Mouse (Mus musculus): Measurements from ENCODE around the gene Runx2. TPM values are rescaled to one million over a fixed set of nuclear protein-coding genes. Genes with fewer than 3 reads are reported as not detected.
A peak's percentile ranks its signal among the peaks of the same experiment; 100 is the strongest.

The Runx2 gene
- polyA plus RNA-seq, 1 experiment from 2014 or later: 28.9 TPM

DNA sequence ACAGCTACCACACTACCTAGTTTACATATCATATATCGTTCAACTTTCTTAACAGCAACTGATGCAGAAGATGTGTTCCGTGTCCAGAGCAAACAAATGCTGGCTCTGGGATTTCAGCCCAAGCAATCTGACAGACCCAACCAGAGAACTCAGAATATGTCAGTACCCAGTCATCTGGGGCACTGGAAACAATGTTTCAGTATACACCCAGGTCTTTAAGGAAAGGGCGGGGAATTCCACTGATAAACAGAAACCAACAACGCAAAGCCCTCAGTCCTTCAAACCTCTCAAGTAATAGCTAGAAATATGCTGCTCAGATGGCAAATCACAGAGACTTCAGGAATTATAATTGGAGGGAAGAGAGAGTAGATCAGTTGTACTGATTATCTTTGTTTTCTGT is 100.5 kb downstream of the Runx2 start:
- 83% methylated on average over 4 of the region's 4 CpGs for WGBS

DNA sequence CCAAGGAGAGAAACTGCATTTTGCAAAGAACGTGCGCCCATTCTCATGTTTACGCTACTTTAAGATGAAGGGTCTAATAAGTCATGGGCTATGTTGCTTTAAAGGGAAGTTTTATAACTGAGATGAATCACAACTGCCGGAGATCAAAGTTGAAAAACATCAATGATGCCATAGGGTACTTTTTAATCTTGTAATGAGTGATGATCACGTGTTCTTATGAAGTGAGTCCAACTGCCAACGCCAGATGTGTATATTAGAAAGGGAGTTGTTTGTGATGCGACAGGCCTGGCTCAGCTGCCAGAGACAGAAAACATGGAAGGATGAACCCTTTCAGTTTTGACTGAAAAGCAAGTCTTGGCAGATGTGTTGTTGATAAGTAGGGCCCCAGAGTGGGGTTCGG is 101.2 kb downstream of the Runx2 start:
- Histone ChIP-seq H3K36me3 (ENCODE audit: control insufficient read depth, insufficient read depth, low read length) (peaks cover 9% of the 10 kb centered on the region; the same call in 1 of the 2 replicates), H3K4me3 (ENCODE audit: low read depth, low read length) (no peak overlapping the region), H3K27me3 (replicated peaks; ENCODE audit: control insufficient read depth, insufficient read depth, low read length) (no peaks in the 10 kb centered on the region), H3K9ac (ENCODE audit: low read depth, low read length) (no peak overlapping the region), H3K4me2 (ENCODE audit: low read depth, low read length) (no peak overlapping the region), H3K9me3 (ENCODE audit: control insufficient read depth, low read length) (no peaks in the 10 kb centered on the region), H3K27ac (replicated peaks; ENCODE audit: low read depth, low read length) (no peak overlapping the region), H3K4me1 (ENCODE audit: control insufficient read depth, insufficient read depth, low read length) (peaks cover 35% of the 10 kb centered on the region)
- WGBS: 66% methylated on average over 8 of the region's 8 CpGs
- ATAC-seq (ENCODE audit: low read depth) (no peak), DNase-seq (ENCODE audit: low spot score) (peak; percentile 37)

More for the DNA sequence above, 100.5 kb downstream of the Runx2 start:
- peaks cover 30% of the 10 kb centered on the region for H3K4me1 ChIP-seq (ENCODE audit: control insufficient read depth, insufficient read depth, low read length)
- no peaks in the 10 kb centered on the region for H3K9me3 ChIP-seq (ENCODE audit: control insufficient read depth, low read length)
- no peak overlapping the region for H3K4me3 ChIP-seq (ENCODE audit: low read depth, low read length)
- ATAC-seq (ENCODE audit: low read depth) (no peak), DNase-seq (ENCODE audit: low spot score) (no peak)
- no peak overlapping the region for H3K4me2 ChIP-seq (ENCODE audit: low read depth, low read length)
- no peak overlapping the region for H3K9ac ChIP-seq (ENCODE audit: low read depth, low read length)
- H3K36me3 ChIP-seq (ENCODE audit: control insufficient read depth, insufficient read depth, low read length): peaks cover 9% of the 10 kb centered on the region; the same call in 1 of the 2 replicates
- H3K27ac ChIP-seq (replicated peaks; ENCODE audit: low read depth, low read length): no peak overlapping the region
- H3K27me3 ChIP-seq (replicated peaks; ENCODE audit: control insufficient read depth, insufficient read depth, low read length): no peaks in the 10 kb centered on the region

DNA sequence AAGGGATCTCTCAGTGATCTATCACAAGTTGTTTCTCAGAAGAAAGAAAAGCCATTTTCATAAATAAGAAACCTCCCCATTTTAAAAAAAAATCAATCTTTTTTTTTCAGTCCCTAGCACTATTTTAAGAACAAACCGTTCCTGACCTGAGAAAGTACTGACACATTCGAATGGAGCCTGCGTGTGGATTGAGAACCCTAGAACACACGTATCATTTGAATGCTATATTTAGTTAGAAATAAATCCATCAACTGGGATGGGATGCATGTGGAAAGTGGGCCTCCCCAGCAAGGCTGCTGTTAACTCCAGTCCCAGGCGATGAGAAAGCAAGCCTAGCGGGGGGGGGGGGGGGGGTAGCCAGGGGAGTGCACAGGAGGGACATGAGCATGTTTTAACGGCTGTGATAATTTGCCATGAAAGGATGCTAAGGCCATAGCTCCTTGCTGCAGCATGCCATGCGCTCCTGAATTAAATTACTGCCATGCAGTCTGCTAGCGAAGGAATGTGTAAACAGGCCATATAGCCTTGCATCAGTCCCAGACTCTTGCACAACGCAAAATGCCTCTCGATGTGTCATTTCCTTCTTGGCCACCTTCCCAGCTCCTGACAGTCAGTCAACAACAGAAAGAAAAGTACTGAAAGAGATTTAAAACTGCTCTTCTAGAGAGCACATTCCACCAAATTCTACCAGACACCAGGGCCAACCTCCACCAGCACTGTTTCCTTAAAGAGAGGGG is 104.9 kb downstream of the Runx2 start:
- Histone ChIP-seq H3K4me1 (ENCODE audit: control insufficient read depth, insufficient read depth, low read length) (peaks cover 28% of the 10 kb centered on the region), H3K9me3 (ENCODE audit: control insufficient read depth, low read length) (no peaks in the 10 kb centered on the region), H3K4me2 (ENCODE audit: low read depth, low read length) (no peak overlapping the region), H3K27ac (replicated peaks; ENCODE audit: low read depth, low read length) (peak overlapping the region; percentile 9), H3K36me3 (ENCODE audit: control insufficient read depth, insufficient read depth, low read length) (peaks cover 14% of the 10 kb centered on the region; the same call in 1 of the 2 replicates), H3K27me3 (replicated peaks; ENCODE audit: control insufficient read depth, insufficient read depth, low read length) (no peaks in the 10 kb centered on the region), H3K4me3 (ENCODE audit: low read depth, low read length) (no peak overlapping the region), H3K9ac (ENCODE audit: low read depth, low read length) (no peak overlapping the region)
- 26% methylated on average over 10 of the region's 11 CpGs for WGBS
- DNase-seq (ENCODE audit: low spot score): peak; percentile 96
- ATAC-seq (ENCODE audit: low read depth): peak; percentile 90

DNA sequence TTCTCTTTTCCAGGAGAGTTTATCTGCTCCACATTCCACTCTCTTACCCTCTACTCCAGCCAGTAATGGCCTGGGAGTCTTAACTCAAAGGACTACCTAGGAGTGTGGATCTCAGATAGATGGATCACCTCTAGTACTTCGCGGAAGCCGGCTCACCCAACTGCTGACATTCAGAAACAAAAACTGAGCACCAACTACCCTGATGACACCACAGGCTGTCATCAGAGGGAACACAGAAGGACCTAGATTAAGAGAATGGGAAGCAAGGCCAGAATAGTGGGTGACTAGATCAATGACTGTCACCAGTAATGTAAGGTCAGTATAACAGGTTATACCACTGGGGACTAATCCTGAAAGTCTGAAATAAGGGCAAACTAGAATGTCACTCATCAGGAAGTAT is 106.6 kb downstream of the Runx2 start:
- Histone ChIP-seq H3K4me2 (ENCODE audit: low read depth, low read length) (no peak overlapping the region), H3K4me1 (ENCODE audit: control insufficient read depth, insufficient read depth, low read length) (peaks cover 26% of the 10 kb centered on the region), H3K4me3 (ENCODE audit: low read depth, low read length) (no peak overlapping the region), H3K27ac (replicated peaks; ENCODE audit: low read depth, low read length) (no peak overlapping the region), H3K27me3 (replicated peaks; ENCODE audit: control insufficient read depth, insufficient read depth, low read length) (no peaks in the 10 kb centered on the region), H3K9me3 (ENCODE audit: control insufficient read depth, low read length) (no peaks in the 10 kb centered on the region), H3K36me3 (ENCODE audit: control insufficient read depth, insufficient read depth, low read length) (peaks cover 21% of the 10 kb centered on the region; the same call in 1 of the 2 replicates), H3K9ac (ENCODE audit: low read depth, low read length) (no peak overlapping the region)
- ATAC-seq (ENCODE audit: low read depth): no peak
- no peak for DNase-seq (ENCODE audit: low spot score)
- 95% methylated on average over 3 of the region's 3 CpGs for WGBS

DNA sequence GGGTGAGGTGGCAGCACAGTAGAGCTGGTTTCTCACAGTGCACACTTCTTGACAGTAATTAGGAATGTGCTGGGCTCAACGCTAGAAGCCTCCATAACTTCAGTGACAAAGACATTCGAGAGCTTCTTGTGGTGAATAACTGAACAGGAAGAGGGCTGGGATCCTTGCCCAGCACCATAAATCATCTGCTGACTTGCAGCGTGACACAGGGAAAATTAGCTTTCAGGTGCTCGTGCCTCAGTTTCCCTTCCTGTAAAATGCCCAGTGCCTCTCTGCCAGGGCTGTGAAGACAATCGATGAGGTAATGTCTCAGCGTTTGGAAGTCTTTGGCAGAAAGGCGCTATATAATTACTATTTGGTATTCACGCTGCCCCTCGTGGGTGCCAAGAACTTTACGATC is 108.1 kb downstream of the Runx2 start:
- Histone ChIP-seq H3K4me2 (ENCODE audit: low read depth, low read length) (no peak overlapping the region), H3K9ac (ENCODE audit: low read depth, low read length) (no peak overlapping the region), H3K4me1 (ENCODE audit: control insufficient read depth, insufficient read depth, low read length) (peaks cover 20% of the 10 kb centered on the region), H3K27me3 (replicated peaks; ENCODE audit: control insufficient read depth, insufficient read depth, low read length) (no peaks in the 10 kb centered on the region), H3K36me3 (ENCODE audit: control insufficient read depth, insufficient read depth, low read length) (peaks cover 21% of the 10 kb centered on the region; the same call in 1 of the 2 replicates), H3K4me3 (ENCODE audit: low read depth, low read length) (no peak overlapping the region), H3K27ac (replicated peaks; ENCODE audit: low read depth, low read length) (no peak overlapping the region), H3K9me3 (ENCODE audit: control insufficient read depth, low read length) (no peaks in the 10 kb centered on the region)
- DNase-seq (ENCODE audit: low spot score): no peak
- 80% methylated on average over 10 of the region's 10 CpGs for WGBS
- ATAC-seq (ENCODE audit: low read depth): no peak

DNA sequence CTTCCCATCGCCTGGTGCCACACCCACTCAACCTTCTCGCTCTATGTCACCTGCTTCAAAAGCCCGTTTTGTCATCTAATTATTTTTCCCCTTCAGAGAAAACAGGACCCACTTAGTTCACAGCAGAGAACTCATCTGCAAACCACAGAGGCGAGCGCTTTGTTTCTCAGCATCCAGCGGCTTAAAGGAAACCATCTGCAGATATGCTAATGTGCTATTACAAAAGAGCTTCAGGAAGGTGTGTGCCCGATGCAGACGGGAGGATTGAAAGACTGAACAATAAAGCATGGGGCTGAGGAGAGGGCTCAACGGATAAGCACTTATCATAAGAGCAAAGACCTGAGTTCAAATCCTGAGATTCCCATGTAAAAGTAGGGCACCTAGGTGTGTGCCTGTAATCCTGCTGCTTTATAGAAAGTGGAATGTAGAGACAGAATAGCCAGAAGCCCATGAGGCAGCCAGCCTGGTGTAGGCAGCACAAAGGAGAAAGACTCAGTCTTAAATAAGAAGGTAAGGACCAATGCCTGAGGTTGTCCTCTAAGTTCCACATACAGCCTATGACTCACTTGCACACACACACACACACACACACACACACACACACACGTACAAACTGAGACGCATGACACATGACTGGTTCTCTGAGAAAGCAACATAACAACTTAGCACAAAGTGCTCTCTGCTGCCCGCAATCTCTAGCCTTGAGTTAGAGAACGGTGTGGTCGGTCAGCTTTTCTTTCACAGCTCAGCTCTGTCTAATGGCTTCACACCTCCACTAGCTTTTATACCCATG is 111.9 kb downstream of the Runx2 start:
- Histone ChIP-seq H3K9me3 (ENCODE audit: control insufficient read depth, low read length) (no peaks in the 10 kb centered on the region), H3K27ac (replicated peaks; ENCODE audit: low read depth, low read length) (no peak overlapping the region), H3K4me1 (ENCODE audit: control insufficient read depth, insufficient read depth, low read length) (no peaks in the 10 kb centered on the region), H3K36me3 (ENCODE audit: control insufficient read depth, insufficient read depth, low read length) (peaks cover 18% of the 10 kb centered on the region; the same call in 1 of the 2 replicates), H3K27me3 (replicated peaks; ENCODE audit: control insufficient read depth, insufficient read depth, low read length) (no peaks in the 10 kb centered on the region), H3K4me3 (ENCODE audit: low read depth, low read length) (no peak overlapping the region), H3K9ac (ENCODE audit: low read depth, low read length) (no peak overlapping the region), H3K4me2 (ENCODE audit: low read depth, low read length) (no peak overlapping the region)
- DNase-seq (ENCODE audit: low spot score) (no peak), ATAC-seq (ENCODE audit: low read depth) (no peak)
- WGBS: 61% methylated on average over 14 of the region's 14 CpGs

DNA sequence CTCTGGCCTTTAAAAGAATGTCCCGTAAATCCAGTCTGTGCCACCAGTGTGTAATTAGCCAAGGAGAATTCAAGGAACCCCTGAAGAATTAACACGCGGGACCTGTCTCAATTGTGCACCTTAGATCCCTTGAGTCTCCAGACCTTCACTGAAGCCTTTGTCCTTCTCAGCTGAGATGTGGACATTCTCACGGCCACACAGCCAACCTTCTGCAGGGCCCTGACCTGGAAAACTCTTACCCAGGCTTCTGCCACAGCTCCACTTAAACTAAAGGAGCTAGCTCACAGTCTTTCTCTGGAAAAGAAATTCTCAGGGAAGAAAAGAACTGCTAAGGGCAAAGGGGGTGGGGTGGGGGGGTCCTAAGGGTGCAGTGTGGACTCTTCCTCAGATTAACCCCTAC is 113.1 kb downstream of the Runx2 start:
- no peak overlapping the region for H3K9ac ChIP-seq (ENCODE audit: low read depth, low read length)
- no peaks in the 10 kb centered on the region for H3K9me3 ChIP-seq (ENCODE audit: control insufficient read depth, low read length)
- no peak overlapping the region for H3K4me2 ChIP-seq (ENCODE audit: low read depth, low read length)
- 87% methylated on average over 4 of the region's 4 CpGs for WGBS
- H3K4me3 ChIP-seq (ENCODE audit: low read depth, low read length): no peak overlapping the region
- DNase-seq (ENCODE audit: low spot score): no peak
- no peaks in the 10 kb centered on the region for H3K4me1 ChIP-seq (ENCODE audit: control insufficient read depth, insufficient read depth, low read length)
- H3K27me3 ChIP-seq (replicated peaks; ENCODE audit: control insufficient read depth, insufficient read depth, low read length): no peaks in the 10 kb centered on the region
- H3K27ac ChIP-seq (replicated peaks; ENCODE audit: low read depth, low read length): no peak overlapping the region
- no peak for ATAC-seq (ENCODE audit: low read depth)
- H3K36me3 ChIP-seq (ENCODE audit: control insufficient read depth, insufficient read depth, low read length): peaks cover 11% of the 10 kb centered on the region; the same call in 1 of the 2 replicates

DNA sequence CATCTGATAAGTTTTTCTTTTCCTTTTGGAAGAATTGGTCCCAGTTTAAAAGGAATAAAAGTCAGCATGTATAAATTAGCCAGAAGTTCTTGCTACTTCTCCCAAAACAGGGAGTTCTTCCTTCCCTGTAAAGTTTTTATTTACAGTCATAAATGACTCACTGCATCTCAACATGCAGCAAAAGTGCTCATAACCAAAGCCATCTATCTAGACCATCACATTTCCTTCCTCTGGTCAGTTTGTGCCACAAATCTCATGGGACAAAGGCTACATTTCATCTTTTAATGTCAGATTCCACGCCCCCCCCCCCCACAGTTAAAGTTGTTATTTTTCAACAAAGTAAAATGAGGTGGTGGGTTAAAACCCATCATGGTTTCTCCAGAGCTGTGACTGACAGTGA is 114.3 kb downstream of the Runx2 start:
- ATAC-seq (ENCODE audit: low read depth): no peak
- Histone ChIP-seq H3K9me3 (ENCODE audit: control insufficient read depth, low read length) (no peaks in the 10 kb centered on the region), H3K4me3 (ENCODE audit: low read depth, low read length) (no peak overlapping the region), H3K27ac (replicated peaks; ENCODE audit: low read depth, low read length) (no peak overlapping the region), H3K4me1 (ENCODE audit: control insufficient read depth, insufficient read depth, low read length) (no peaks in the 10 kb centered on the region), H3K4me2 (ENCODE audit: low read depth, low read length) (no peak overlapping the region), H3K27me3 (replicated peaks; ENCODE audit: control insufficient read depth, insufficient read depth, low read length) (no peaks in the 10 kb centered on the region), H3K36me3 (ENCODE audit: control insufficient read depth, insufficient read depth, low read length) (0 out of 2 replicates have a peak, but pooled peaks cover 8% of the 10 kb centered on the region), H3K9ac (ENCODE audit: low read depth, low read length) (no peak overlapping the region)
- DNase-seq (ENCODE audit: low spot score): no peak
- 84% methylated on average over 1 of the region's 1 CpGs for WGBS

Data from embryonic facial prominence, embryonic 14.5 days (tissue).